Mouse (Mus musculus) c-Kit-positive CD71-negative TER-119-negative erythroid progenitor cells, embryonic 14.5 days (primary cell): ENCODE measurements around the gene Vmn1r129.
"Not testable (repeated sequence)": the region's sequence is repeated elsewhere in the genome, so short reads cannot be mapped to it uniquely, and the experiment has no call there.

Source experiments
- DNase-seq: peaks from one replicate; pipeline ENCODE4 v3.0.0-alpha.2; 2013; ENCODE audit warnings: low read depth

The Vmn1r129 gene

GRCm38 (mm10) chr7:21361191-21361590, at the start of gene Vmn1r129:
TSS of gene Vmn1r129 (minus strand) at chr7:21361291.
- not testable (repeated sequence) for DNase-seq

GRCm38 (mm10) chr7:21349073-21349472, 12.0 kb downstream of the Vmn1r129 start, which contains the start of gene Vmn1r128:
TSS of gene Vmn1r128 (plus strand) at chr7:21349373.
- DNase-seq, result not testable (repeated sequence)

- not testable (repeated sequence) for DNase-seq
These were observed 41.3 kb downstream of the Vmn1r129 start, which contains the start of gene Vmn1r127 for GRCm38 (mm10) chr7:21319761-21320160. TSS of gene Vmn1r127 (minus strand) at chr7:21319861.
